Mouse (Mus musculus) MEL (cell line): ENCODE results near the gene Vps37b. TPM values are rescaled to one million over a fixed set of nuclear protein-coding genes. Genes with fewer than 3 reads are reported as not detected.
A peak's percentile ranks its signal among the peaks of the same experiment; 100 is the strongest.

Experiments used
- DNase-seq: peaks from one replicate; pipeline ENCODE4 v3.0.0; 2011; ENCODE audit warnings: low read depth, low spot score
- H3K27ac ChIP-seq: 2 replicates; pipeline ENCODE4 v1.5.1; 2012; ENCODE audit warnings: low read depth, mild to moderate bottlenecking, control low read depth, low read length, moderate library complexity; ENCODE audit not compliant: control insufficient read depth
- H3K27me3 ChIP-seq, 2 experiments: fragments of 150-350 bp in 1 of 2; sonication (generic) in 1 of 2; 2 replicates each; pipeline ENCODE4 v1.6.1; 2012; ENCODE audit warnings: low read length in 2 of 2, mild to moderate bottlenecking in 2 of 2, improper control_type of control experiment in 1 of 2, moderate library complexity in 1 of 2; ENCODE audit not compliant: insufficient read depth in 2 of 2, control insufficient read depth in 1 of 2
- H3K36me3 ChIP-seq, 2 experiments: 2 replicates each; pipeline ENCODE4 v1.6.1; 2012 to 2014; ENCODE audit warnings: low read length in 2 of 2, improper control_type of control experiment in 1 of 2, inconsistent platforms in 1 of 2, mild to moderate bottlenecking in 1 of 2; ENCODE audit not compliant: insufficient read depth in 2 of 2, control insufficient read depth in 1 of 2
- H3K4me1 ChIP-seq, 2 experiments: fragments of 150-350 bp in 1 of 2; sonication (generic) in 1 of 2; 2 replicates each; pipeline ENCODE4 v1.6.1; 2012; ENCODE audit warnings: low read length in 2 of 2, improper control_type of control experiment in 1 of 2, mild to moderate bottlenecking in 1 of 2; ENCODE audit not compliant: insufficient read depth in 2 of 2, control insufficient read depth in 1 of 2
- H3K4me3 ChIP-seq, 2 experiments: fragments of 150-350 bp in 1 of 2; sonication (generic) in 1 of 2; 2 replicates each; pipeline ENCODE4 v1.5.1; 2012; ENCODE audit warnings: low read depth in 2 of 2, low read length in 2 of 2, mild to moderate bottlenecking in 2 of 2, moderate library complexity in 2 of 2, control low read depth in 1 of 2, improper control_type of control experiment in 1 of 2; ENCODE audit not compliant: control insufficient read depth in 1 of 2, insufficient read depth in 1 of 2
- H3K79me2 ChIP-seq: 2 replicates; pipeline ENCODE4 v1.6.1; 2012; ENCODE audit warnings: mild to moderate bottlenecking, low read length, moderate library complexity; ENCODE audit not compliant: control insufficient read depth, poor library complexity, insufficient read depth
- H3K9ac ChIP-seq: 2 replicates; pipeline ENCODE4 v1.6.1; 2012; ENCODE audit warnings: low read depth, mild to moderate bottlenecking, control low read depth, low read length, moderate library complexity; ENCODE audit not compliant: control insufficient read depth, poor library complexity, severe bottlenecking
- H3K9me3 ChIP-seq: fragments of 150-350 bp; sonication (generic); replicated peaks from 2 replicates; pipeline ENCODE4 v1.6.1; 2012; ENCODE audit warnings: mild to moderate bottlenecking, low read length, improper control_type of control experiment, moderate library complexity; ENCODE audit not compliant: insufficient read depth
- CHD1 ChIP-seq: IDR thresholded peaks from 2 replicates; pipeline ENCODE4 v1.6.1; 2012; ENCODE audit warnings: low read depth, mild to moderate bottlenecking, inconsistent platforms, low read length, improper control_type of control experiment
- CHD2 ChIP-seq: IDR thresholded peaks from 2 replicates; pipeline ENCODE4 v1.6.1; 2011; ENCODE audit warnings: low read length, improper control_type of control experiment
- CTCF ChIP-seq, 3 experiments: IDR thresholded peaks in 2 of 3; conservative IDR thresholded peaks in 1 of 3; 2 replicates each; pipeline ENCODE4 v1.5.1; 2011 to 2012; ENCODE audit warnings: low read length in 3 of 3, low read depth in 2 of 3, mild to moderate bottlenecking in 2 of 3, improper control_type of control experiment in 1 of 3, inconsistent platforms in 1 of 3, mixed read lengths in 1 of 3, moderate library complexity in 1 of 3; ENCODE audit not compliant: control insufficient read depth in 1 of 3, insufficient read depth in 1 of 3, poor library complexity in 1 of 3, severe bottlenecking in 1 of 3
- ETS1 ChIP-seq: IDR thresholded peaks from 2 replicates; pipeline ENCODE4 v1.6.1; 2012; ENCODE audit warnings: low read depth, mild to moderate bottlenecking, inconsistent platforms, low read length, improper control_type of control experiment, moderate library complexity
- GABPA ChIP-seq: IDR thresholded peaks from 2 replicates; pipeline ENCODE4 v1.6.1; 2012; ENCODE audit warnings: low read depth, mild to moderate bottlenecking, inconsistent platforms, low read length, improper control_type of control experiment, moderate library complexity
- HCFC1 ChIP-seq: IDR thresholded peaks from 2 replicates; pipeline ENCODE4 v1.6.1; 2012; ENCODE audit warnings: low read depth, mild to moderate bottlenecking, inconsistent platforms, low read length, improper control_type of control experiment, moderate library complexity
- KAT2A ChIP-seq: conservative IDR thresholded peaks from 2 replicates; pipeline ENCODE4 v1.6.1; 2012; ENCODE audit warnings: low read depth, low read length, improper control_type of control experiment, inconsistent platforms
- MAFK ChIP-seq: IDR thresholded peaks from 2 replicates; pipeline ENCODE4 v1.6.1; 2011; ENCODE audit warnings: low read depth, mild to moderate bottlenecking, low read length, improper control_type of control experiment, borderline replicate concordance
- MAX ChIP-seq: IDR thresholded peaks from 2 replicates; pipeline ENCODE4 v1.6.1; 2011; ENCODE audit warnings: low read length, improper control_type of control experiment
- MAZ ChIP-seq: IDR thresholded peaks from 2 replicates; pipeline ENCODE4 v1.6.1; 2012; ENCODE audit warnings: low read depth, mild to moderate bottlenecking, inconsistent platforms, low read length, improper control_type of control experiment
- MEF2A ChIP-seq: IDR thresholded peaks from 2 replicates; pipeline ENCODE4 v1.6.1; 2014; ENCODE audit warnings: low read depth, mild to moderate bottlenecking, inconsistent platforms, low read length, improper control_type of control experiment; ENCODE audit not compliant: poor library complexity, insufficient replicate concordance, severe bottlenecking; ENCODE audit errors: extremely low read depth
- MYB ChIP-seq: IDR thresholded peaks from 2 replicates; pipeline ENCODE4 v1.6.1; 2011; ENCODE audit warnings: mild to moderate bottlenecking, low read depth, low read length, improper control_type of control experiment
- MYC ChIP-seq: IDR thresholded peaks from 2 replicates; pipeline ENCODE4 v1.6.1; 2011; ENCODE audit warnings: low read depth, mild to moderate bottlenecking, low read length, improper control_type of control experiment, moderate library complexity
- NRF1 ChIP-seq: IDR thresholded peaks from 2 replicates; pipeline ENCODE4 v1.6.1; 2014; ENCODE audit warnings: low read depth, mild to moderate bottlenecking, inconsistent platforms, low read length, improper control_type of control experiment, moderate library complexity; ENCODE audit not compliant: poor library complexity, insufficient read depth, severe bottlenecking
- POLR2AphosphoS5 ChIP-seq: IDR thresholded peaks from 2 replicates; pipeline ENCODE4 v1.6.1; 2012; ENCODE audit warnings: low read depth, borderline replicate concordance, mild to moderate bottlenecking, inconsistent platforms, low read length, moderate library complexity, mixed read lengths
- RAD21 ChIP-seq: IDR thresholded peaks from 2 replicates; pipeline ENCODE4 v1.6.1; 2011; ENCODE audit warnings: mild to moderate bottlenecking, low read depth, low read length, improper control_type of control experiment
- RCOR1 ChIP-seq: IDR thresholded peaks from 2 replicates; pipeline ENCODE4 v1.6.1; 2012; ENCODE audit warnings: low read depth, mild to moderate bottlenecking, inconsistent platforms, low read length, improper control_type of control experiment
- SMC3 ChIP-seq: IDR thresholded peaks from 2 replicates; pipeline ENCODE4 v1.6.1; 2011; ENCODE audit warnings: low read depth, low read length, improper control_type of control experiment
- TAL1 ChIP-seq: IDR thresholded peaks from 2 replicates; pipeline ENCODE4 v1.6.1; 2012; ENCODE audit warnings: mild to moderate bottlenecking, inconsistent platforms, low read length, moderate library complexity, mixed read lengths
- TBP ChIP-seq: IDR thresholded peaks from 2 replicates; pipeline ENCODE4 v1.8.0; 2011; ENCODE audit warnings: low read depth, low read length, improper control_type of control experiment
- TCF12 ChIP-seq: IDR thresholded peaks from 2 replicates; pipeline ENCODE4 v1.6.1; 2014; ENCODE audit warnings: low read depth, mild to moderate bottlenecking, inconsistent platforms, low read length, improper control_type of control experiment, moderate library complexity
- UBTF ChIP-seq: IDR thresholded peaks from 2 replicates; pipeline ENCODE4 v1.6.1; 2012; ENCODE audit warnings: low read depth, mild to moderate bottlenecking, inconsistent platforms, low read length, improper control_type of control experiment, moderate library complexity, borderline replicate concordance; ENCODE audit not compliant: insufficient read depth
- ZMIZ1 ChIP-seq: IDR thresholded peaks from 2 replicates; pipeline ENCODE4 v1.6.1; 2012; ENCODE audit warnings: low read depth, mild to moderate bottlenecking, inconsistent platforms, low read length, improper control_type of control experiment, moderate library complexity
- ZNF384 ChIP-seq: IDR thresholded peaks from 2 replicates; pipeline ENCODE4 v1.6.1; 2012; ENCODE audit warnings: low read depth, mild to moderate bottlenecking, inconsistent platforms, low read length, improper control_type of control experiment
- polyA plus RNA-seq, 2 experiments: library from polyadenylated mRNA; stranded (reverse) in 1 of 2; unstranded in 1 of 2; fragments of >175 nt in 1 of 2; fragments of >200 nt in 1 of 2; gene quantifications; 2 replicates each; pipeline versions ENCODE4 v1.2.1 to v1.2.4; 2012; ENCODE audit warnings: low replicate concordance in 2 of 2, low read depth in 1 of 2; ENCODE audit not compliant: insufficient read length in 2 of 2, insufficient read depth in 1 of 2, missing spikeins in 1 of 2
- total RNA-seq: library from RNA; depleted of rRNA; stranded (reverse); fragments of 300-350 nt; gene quantifications from 2 replicates; pipeline ENCODE4 v1.2.3, GENCODE M21; 2012

The Vps37b gene
- total and polyA plus RNA-seq, 3 experiments = 28.6 to 66.0 TPM; not detected in 1

DNA sequence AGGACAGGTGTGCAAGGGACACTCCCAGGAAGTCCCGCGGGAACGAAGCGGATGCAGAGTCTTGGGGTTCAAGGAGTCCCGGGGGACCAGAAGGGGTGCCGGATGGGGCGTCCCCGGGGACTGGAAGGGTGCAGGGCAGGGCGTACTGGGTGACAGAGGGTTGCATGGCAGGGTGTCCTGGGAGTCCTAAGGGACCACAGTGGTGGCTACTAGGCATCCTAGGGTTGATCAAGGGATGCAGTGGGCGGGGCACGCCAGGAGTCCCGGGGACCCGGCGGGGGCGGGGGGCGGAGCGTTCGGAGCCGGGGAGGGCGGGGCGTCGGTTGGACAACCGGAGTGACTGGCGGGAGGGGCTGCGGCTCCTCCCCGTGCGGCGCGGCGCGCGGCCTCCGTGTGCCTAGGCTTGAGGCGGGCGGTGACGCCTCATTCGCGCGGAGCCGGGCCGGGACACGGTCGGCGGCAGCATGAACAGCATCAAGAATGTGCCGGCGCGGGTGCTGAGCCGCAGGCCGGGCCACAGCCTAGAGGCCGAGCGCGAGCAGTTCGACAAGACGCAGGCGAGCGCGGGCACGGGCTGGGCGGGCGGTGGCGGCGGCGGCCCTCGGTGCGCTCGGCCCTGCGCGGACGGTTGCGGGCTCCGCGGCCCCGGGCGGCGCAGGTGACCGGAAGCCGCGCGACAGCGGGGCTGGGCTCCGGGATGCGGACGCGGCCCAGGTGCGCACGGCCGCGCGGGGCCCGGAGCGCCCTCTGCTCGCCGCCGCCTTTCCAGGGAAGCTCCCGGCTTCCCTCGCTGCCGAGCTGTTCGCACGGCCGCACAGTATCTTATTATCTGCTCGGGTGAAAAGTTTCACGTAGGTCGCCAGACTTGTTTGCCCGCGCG, 58.5 kb downstream of the Vps37b start, which contains the start of gene Hip1r (continued):
- TF ChIP-seq MAFK = no peak
- 0 out of 2 replicates have a peak, but pooled peaks have one; percentile 12 for TF ChIP-seq NRF1
- peak; percentile 13; the same call in 1 of the 2 replicates for TF ChIP-seq MAX
- no peak for TF ChIP-seq CTCF (IDR thresholded peaks at IDR 0.05 in 2 of 3, conservative IDR thresholded peaks at IDR 0.05 in 1 of 3; ENCODE audit: control insufficient read depth in 1 of 3, insufficient read depth in 1 of 3, low read depth in 2 of 3, low read length in 3 of 3, poor library complexity in 1 of 3, severe bottlenecking in 1 of 3)
- no peak for TF ChIP-seq MYB
- 0 out of 2 replicates have a peak, but pooled peaks have one; percentile 26 for TF ChIP-seq UBTF
- TF ChIP-seq POLR2AphosphoS5 = no peak
- TF ChIP-seq CHD1 = no peak
- no peak for TF ChIP-seq MYC

GRCm38 (mm10) chr5:123972453-123972852, 59.6 kb downstream of the Vps37b start:
- Histone ChIP-seq H3K79me2 (peaks cover 10% of the 10 kb centered on the region), H3K27ac (no peak overlapping the region), H3K9me3 (no peaks in the 10 kb centered on the region), H3K4me3 (no peak overlapping the region), H3K9ac (no peak overlapping the region), H3K4me1 (peaks cover 0 to 6% of the 10 kb centered on the region in 2 experiments; a peak in 1 of 4 replicates), H3K27me3 (no peaks in the 10 kb centered on the region), H3K36me3 (peaks cover 0 to 1% of the 10 kb centered on the region in 2 experiments; a peak in 2 of 4 replicates)
- peak; percentile 40 for TF ChIP-seq ZNF384
- no peak for TF ChIP-seq KAT2A
- TF ChIP-seq MAX = no peak
- TF ChIP-seq TBP = no peak
- TF ChIP-seq GABPA = no peak
- no peak for DNase-seq

- DNase-seq = no peak
- TF ChIP-seq GABPA (no peak), MAX (no peak), TCF12 (no peak), MAZ (no peak), MEF2A (no peak), RCOR1 (no peak), NRF1 (no peak), ZMIZ1 (no peak), HCFC1 (no peak), CTCF (IDR thresholded peaks at IDR 0.05 in 2 of 3, conservative IDR thresholded peaks at IDR 0.05 in 1 of 3; ENCODE audit: control insufficient read depth in 1 of 3, insufficient read depth in 1 of 3, low read depth in 2 of 3, low read length in 3 of 3, poor library complexity in 1 of 3, severe bottlenecking in 1 of 3) (no peak), MYB (no peak), MYC (no peak), MAFK (no peak), CHD1 (no peak), RAD21 (no peak), ETS1 (no peak), TBP (no peak), SMC3 (no peak), TAL1 (no peak), CHD2 (no peak)
- Histone ChIP-seq H3K4me1 (peaks cover 0 to 6% of the 10 kb centered on the region in 2 experiments; a peak in 1 of 4 replicates), H3K9ac (no peak overlapping the region), H3K4me3 (no peak overlapping the region), H3K9me3 (no peaks in the 10 kb centered on the region), H3K79me2 (peaks cover 7% of the 10 kb centered on the region), H3K27ac (no peak overlapping the region), H3K36me3 (peaks cover 0 to 1% of the 10 kb centered on the region in 2 experiments; a peak in 2 of 4 replicates), H3K27me3 (no peaks in the 10 kb centered on the region)
Observed at GRCm38 (mm10) chr5:123970576-123970975, 61.5 kb downstream of the Vps37b start.
